Mouse (Mus musculus): ENCODE measurements at regions not wholly inside any gene's neighbourhood (a gene's known extent, or its start where the extent isn't known, plus 50 kb on each side); places are given as distances from the start of the nearest gene placed in this dataset.
A peak's percentile ranks its signal among the peaks of the same experiment; 100 is the strongest.
"Not testable (repeated sequence)": the region's sequence is repeated elsewhere in the genome, so short reads cannot be mapped to it uniquely, and the experiment has no call there.

GRCm38 (mm10) chr2:107149851-107150250 lies 90.4 kb upstream of the Fshb start:
- no peaks in the 10 kb centered on the region for H3K4me1 ChIP-seq (ENCODE audit: control insufficient read depth, insufficient read depth, low read length)
- TF ChIP-seq POLR2A (IDR thresholded peaks at IDR 0.05; ENCODE audit: borderline replicate concordance, extremely low read depth, insufficient read depth, insufficient read length): no peak
- WGBS: 92% methylated on average over 2 of the region's 2 CpGs
- H3K36me3 ChIP-seq (ENCODE audit: control insufficient read depth, insufficient read depth, low read length): no peaks in the 10 kb centered on the region
- DNase-seq (ENCODE audit: low spot score) (no peak), ATAC-seq (ENCODE audit: low FRiP score, low read depth) (no peak)
- H3K9me3 ChIP-seq (ENCODE audit: control insufficient read depth, low read length): no peaks in the 10 kb centered on the region
- no peak overlapping the region for H3K4me3 ChIP-seq (replicated peaks; ENCODE audit: low read length)
- no peak overlapping the region for H3K27ac ChIP-seq (replicated peaks; ENCODE audit: low read depth, low read length)
- no peak overlapping the region for H3K9ac ChIP-seq (ENCODE audit: low read depth, low read length, severe bottlenecking)
- H3K4me2 ChIP-seq (replicated peaks; ENCODE audit: low read depth, low read length, severe bottlenecking): no peak overlapping the region
- H3K27me3 ChIP-seq (ENCODE audit: control insufficient read depth, insufficient read depth, low read length): no peaks in the 10 kb centered on the region

- Histone ChIP-seq H3K4me1 (ENCODE audit: control insufficient read depth, insufficient read depth, low read length) (no peaks in the 10 kb centered on the region), H3K9ac (ENCODE audit: low read depth, low read length, severe bottlenecking) (no peak overlapping the region), H3K27ac (replicated peaks; ENCODE audit: low read depth, low read length) (no peak overlapping the region), H3K4me2 (replicated peaks; ENCODE audit: low read depth, low read length, severe bottlenecking) (no peak overlapping the region), H3K36me3 (ENCODE audit: control insufficient read depth, insufficient read depth, low read length) (no peaks in the 10 kb centered on the region), H3K9me3 (ENCODE audit: control insufficient read depth, low read length) (no peaks in the 10 kb centered on the region), H3K27me3 (ENCODE audit: control insufficient read depth, insufficient read depth, low read length) (no peaks in the 10 kb centered on the region), H3K4me3 (replicated peaks; ENCODE audit: low read length) (no peak overlapping the region)
- ATAC-seq (ENCODE audit: low FRiP score, low read depth) (no peak), DNase-seq (ENCODE audit: low spot score) (no peak)
- TF ChIP-seq POLR2A (IDR thresholded peaks at IDR 0.05; ENCODE audit: borderline replicate concordance, extremely low read depth, insufficient read depth, insufficient read length): no peak
- 85% methylated on average over 3 of the region's 3 CpGs for WGBS
These were observed 90.9 kb upstream of the Fshb start for GRCm38 (mm10) chr2:107150373-107150772.

GRCm38 (mm10) chr2:107151878-107152277 lies 92.4 kb upstream of the Fshb start:
- no peaks in the 10 kb centered on the region for H3K9me3 ChIP-seq (ENCODE audit: control insufficient read depth, low read length)
- no peak overlapping the region for H3K4me3 ChIP-seq (replicated peaks; ENCODE audit: low read length)
- no peak overlapping the region for H3K27ac ChIP-seq (replicated peaks; ENCODE audit: low read depth, low read length)
- TF ChIP-seq POLR2A (IDR thresholded peaks at IDR 0.05; ENCODE audit: borderline replicate concordance, extremely low read depth, insufficient read depth, insufficient read length): no peak
- no peaks in the 10 kb centered on the region for H3K4me1 ChIP-seq (ENCODE audit: control insufficient read depth, insufficient read depth, low read length)
- H3K27me3 ChIP-seq (ENCODE audit: control insufficient read depth, insufficient read depth, low read length): no peaks in the 10 kb centered on the region
- H3K36me3 ChIP-seq (ENCODE audit: control insufficient read depth, insufficient read depth, low read length): no peaks in the 10 kb centered on the region
- ATAC-seq (ENCODE audit: low FRiP score, low read depth): no peak
- H3K9ac ChIP-seq (ENCODE audit: low read depth, low read length, severe bottlenecking): no peak overlapping the region
- DNase-seq (ENCODE audit: low spot score): no peak
- no peak overlapping the region for H3K4me2 ChIP-seq (replicated peaks; ENCODE audit: low read depth, low read length, severe bottlenecking)

GRCm38 (mm10) chr2:107158836-107159402 lies 99.5 kb upstream of the Fshb start:
- not testable (repeated sequence) for H3K4me3 ChIP-seq (replicated peaks; ENCODE audit: low read length); H3K4me2 ChIP-seq (replicated peaks; ENCODE audit: low read depth, low read length, severe bottlenecking); H3K9ac ChIP-seq (ENCODE audit: low read depth, low read length, severe bottlenecking); H3K27me3 ChIP-seq (ENCODE audit: control insufficient read depth, insufficient read depth, low read length); H3K27ac ChIP-seq (replicated peaks; ENCODE audit: low read depth, low read length); DNase-seq (ENCODE audit: low spot score); H3K4me1 ChIP-seq (ENCODE audit: control insufficient read depth, insufficient read depth, low read length); H3K9me3 ChIP-seq (ENCODE audit: control insufficient read depth, low read length); ATAC-seq (ENCODE audit: low FRiP score, low read depth); H3K36me3 ChIP-seq (ENCODE audit: control insufficient read depth, insufficient read depth, low read length)
- 93% methylated on average over 13 of the region's 13 CpGs for WGBS

- Histone ChIP-seq H3K27me3 (ENCODE audit: control insufficient read depth, insufficient read depth, low read length) (no peaks in the 10 kb centered on the region), H3K9me3 (ENCODE audit: control insufficient read depth, low read length) (no peaks in the 10 kb centered on the region), H3K27ac (replicated peaks; ENCODE audit: low read depth, low read length) (no peak overlapping the region), H3K4me1 (ENCODE audit: control insufficient read depth, insufficient read depth, low read length) (no peaks in the 10 kb centered on the region), H3K9ac (ENCODE audit: low read depth, low read length, severe bottlenecking) (no peak overlapping the region), H3K4me2 (replicated peaks; ENCODE audit: low read depth, low read length, severe bottlenecking) (no peak overlapping the region), H3K36me3 (ENCODE audit: control insufficient read depth, insufficient read depth, low read length) (no peaks in the 10 kb centered on the region), H3K4me3 (replicated peaks; ENCODE audit: low read length) (no peak overlapping the region)
- DNase-seq (ENCODE audit: low spot score) (peak; percentile 27), ATAC-seq (ENCODE audit: low FRiP score, low read depth) (no peak)
- TF ChIP-seq POLR2A (IDR thresholded peaks at IDR 0.05; ENCODE audit: borderline replicate concordance, extremely low read depth, insufficient read depth, insufficient read length): no peak
- WGBS: 53% methylated on average over 4 of the region's 4 CpGs
These were observed 114.7 kb upstream of the Kcna4 start for GRCm38 (mm10) chr2:107175721-107176120.

GRCm38 (mm10) chr2:107183066-107183465 lies 107.4 kb upstream of the Kcna4 start:
- H3K4me1 ChIP-seq (ENCODE audit: control insufficient read depth, insufficient read depth, low read length): no peaks in the 10 kb centered on the region
- H3K4me2 ChIP-seq (replicated peaks; ENCODE audit: low read depth, low read length, severe bottlenecking): no peak overlapping the region
- DNase-seq (ENCODE audit: low spot score) (no peak), ATAC-seq (ENCODE audit: low FRiP score, low read depth) (no peak)
- no peak overlapping the region for H3K9ac ChIP-seq (ENCODE audit: low read depth, low read length, severe bottlenecking)
- no peaks in the 10 kb centered on the region for H3K9me3 ChIP-seq (ENCODE audit: control insufficient read depth, low read length)
- no peak overlapping the region for H3K27ac ChIP-seq (replicated peaks; ENCODE audit: low read depth, low read length)
- no peak overlapping the region for H3K4me3 ChIP-seq (replicated peaks; ENCODE audit: low read length)
- H3K27me3 ChIP-seq (ENCODE audit: control insufficient read depth, insufficient read depth, low read length): no peaks in the 10 kb centered on the region
- 82% methylated on average over 6 of the region's 6 CpGs for WGBS
- H3K36me3 ChIP-seq (ENCODE audit: control insufficient read depth, insufficient read depth, low read length): no peaks in the 10 kb centered on the region
- TF ChIP-seq POLR2A (IDR thresholded peaks at IDR 0.05; ENCODE audit: borderline replicate concordance, extremely low read depth, insufficient read depth, insufficient read length): no peak
